Mouse (Mus musculus): ENCODE measurements around the gene Gas2l1. TPM values are rescaled to one million over a fixed set of nuclear protein-coding genes. Genes with fewer than 3 reads are reported as not detected.
A peak's percentile ranks its signal among the peaks of the same experiment; 100 is the strongest.

The Gas2l1 gene
- 10.9 and 11.3 TPM in 2 replicates for polyA plus RNA-seq (2012; rRNA removed)
- polyA plus RNA-seq (2014; fragmentation: Nextera tagmentation; extraction: Ambion mirVana): 12.1 and 17.1 TPM in 2 replicates

DNA sequence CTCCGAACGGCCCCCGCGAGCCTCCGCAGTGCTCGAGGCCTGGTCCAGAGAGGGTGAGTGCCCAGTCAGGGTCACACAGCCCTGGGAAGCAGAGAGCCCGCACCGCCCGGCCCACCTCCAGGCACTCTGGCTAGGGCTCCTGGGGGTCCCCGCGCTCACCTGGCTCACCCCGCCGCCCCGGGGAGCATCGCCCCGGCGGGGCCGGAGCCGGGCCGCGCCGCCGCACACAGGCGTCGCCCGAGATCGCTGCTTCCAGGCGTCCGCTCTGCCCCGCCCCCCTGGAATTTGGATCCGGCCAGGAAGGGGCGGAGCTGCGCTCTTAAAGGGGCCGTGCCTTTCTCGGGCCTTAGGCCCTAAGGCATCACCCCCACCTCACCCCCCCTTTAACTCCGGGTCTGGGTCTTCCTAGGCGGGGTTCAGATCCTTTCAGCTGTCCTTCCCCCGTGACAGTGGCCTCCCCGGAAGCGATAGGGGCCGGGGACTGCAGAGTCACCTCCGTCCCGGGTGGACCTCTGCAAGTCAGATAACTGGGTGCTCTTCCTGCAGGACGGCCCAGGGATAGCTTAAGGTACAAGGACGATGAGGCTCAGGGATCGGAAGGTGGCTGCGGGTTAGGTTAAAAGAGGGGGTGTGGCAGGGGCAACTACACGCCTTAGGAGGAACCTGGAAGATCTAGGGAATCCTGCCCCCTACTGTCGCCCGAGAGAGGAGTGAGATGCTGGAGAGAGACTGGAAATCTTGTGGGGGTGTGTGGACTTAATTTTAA is at the start of gene Gas2l1:
Gene Gas2l1 (minus strand): TSS at position 272 of the 766 bp plus-strand sequence.
- ATAC-seq (ENCODE audit: insufficient read depth) (peak; percentile 83), DNase-seq (ENCODE audit: low read depth in 3 of 3, low spot score in 3 of 3) (peak; percentile 67 to 74 (median 71))
- H3K27me3 ChIP-seq (ENCODE audit: control insufficient read depth, insufficient read depth, low read length): peaks cover 43% of the 10 kb centered on the region
- WGBS (ENCODE audit: insufficient replicate concordance): 0% methylated on average over 44 of the region's 50 CpGs
- peaks cover 19% of the 10 kb centered on the region for H3K36me3 ChIP-seq (replicated peaks; ENCODE audit: control insufficient read depth, insufficient read depth, low read depth)
- no peak within 1 kb of the TSS for H3K27ac ChIP-seq
- peak within 1 kb of the TSS; percentile 63 to 78 for H3K4me3 ChIP-seq (ENCODE audit: insufficient read depth in 1 of 2, low read depth in 2 of 2, low read length in 2 of 2)
- peaks cover 5 to 10% of the 10 kb centered on the region in 2 experiments; a peak in 2 of 4 replicates for H3K4me1 ChIP-seq (replicated peaks; ENCODE audit: control insufficient read depth in 2 of 2, insufficient read depth in 2 of 2, low read length in 1 of 2)
- H3K4me2 ChIP-seq (ENCODE audit: low read depth): peak within 1 kb of the TSS; percentile 77
- H3K9ac ChIP-seq (replicated peaks): peak within 1 kb of the TSS; percentile 62
- H3K9me3 ChIP-seq (ENCODE audit: control insufficient read depth, low read length): no peaks in the 10 kb centered on the region
- TF ChIP-seq EP300 (IDR thresholded peaks at IDR 0.05; ENCODE audit: low read depth): no peak
- peak; percentile 74 for TF ChIP-seq CTCF (IDR thresholded peaks at IDR 0.05; ENCODE audit: low read depth)

DNA sequence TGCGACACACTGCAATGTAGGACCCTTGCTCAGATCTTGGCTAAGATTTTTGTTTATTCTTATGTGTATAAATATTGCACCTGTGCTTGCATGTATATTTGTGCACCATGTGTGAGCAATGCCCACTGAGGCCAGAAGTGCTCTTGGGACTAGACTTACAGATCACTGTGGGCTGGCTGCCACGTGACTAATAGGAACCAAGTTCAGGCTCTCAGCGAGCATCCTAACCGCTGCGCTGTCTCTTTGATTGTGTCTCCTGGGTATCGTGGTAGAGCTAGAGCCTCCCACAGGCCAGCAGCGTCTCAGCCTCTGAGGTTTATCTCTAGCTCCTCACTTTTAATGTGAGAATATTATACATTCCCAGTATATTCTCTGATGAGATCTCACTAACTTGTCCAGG is 48.5 kb upstream of the Gas2l1 start:
- Histone ChIP-seq H3K9ac (replicated peaks) (no peak overlapping the region), H3K27me3 (ENCODE audit: control insufficient read depth, insufficient read depth, low read length) (no peaks in the 10 kb centered on the region), H3K4me3 (ENCODE audit: insufficient read depth in 1 of 2, low read depth in 2 of 2, low read length in 2 of 2) (no peak overlapping the region), H3K4me2 (ENCODE audit: low read depth) (no peak overlapping the region), H3K4me1 (replicated peaks; ENCODE audit: control insufficient read depth in 2 of 2, insufficient read depth in 2 of 2, low read length in 1 of 2) (no peaks in the 10 kb centered on the region), H3K9me3 (ENCODE audit: control insufficient read depth, low read length) (no peaks in the 10 kb centered on the region), H3K36me3 (replicated peaks; ENCODE audit: control insufficient read depth, insufficient read depth, low read depth) (no peaks in the 10 kb centered on the region), H3K27ac (no peak overlapping the region)
- ATAC-seq (ENCODE audit: insufficient read depth) (no peak), DNase-seq (ENCODE audit: low read depth in 3 of 3, low spot score in 3 of 3) (no peak)
- WGBS (ENCODE audit: insufficient replicate concordance): 78% methylated on average over 7 of the region's 7 CpGs
- no peak for TF ChIP-seq EP300 (IDR thresholded peaks at IDR 0.05; ENCODE audit: low read depth)
- no peak for TF ChIP-seq CTCF (IDR thresholded peaks at IDR 0.05; ENCODE audit: low read depth)

DNA sequence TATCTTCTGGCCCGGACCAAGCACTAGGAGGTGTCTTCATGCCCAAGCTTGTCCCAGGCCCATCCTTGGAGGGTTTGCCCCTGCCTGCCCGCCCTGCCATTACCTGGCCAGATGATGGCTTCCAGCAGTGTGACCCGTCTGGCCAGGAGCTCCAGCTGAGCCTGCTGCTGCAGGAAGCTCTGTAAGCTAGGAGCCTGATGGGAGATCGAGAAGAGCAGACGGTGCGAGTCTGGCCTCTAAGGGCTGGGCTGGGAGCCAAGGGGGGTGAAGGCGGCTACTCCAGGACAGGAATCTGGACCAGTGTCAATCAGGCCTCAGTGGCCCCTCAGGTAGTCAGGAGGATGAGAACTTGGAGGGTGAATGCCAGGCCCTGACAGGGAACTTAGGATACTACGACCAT is 44.3 kb upstream of the Gas2l1 start:
- 71% methylated on average over 8 of the region's 8 CpGs for WGBS (ENCODE audit: insufficient replicate concordance)
- no peak for ATAC-seq (ENCODE audit: insufficient read depth)
- DNase-seq (ENCODE audit: low read depth in 3 of 3, low spot score in 3 of 3): no peak
- no peak overlapping the region for H3K4me2 ChIP-seq (ENCODE audit: low read depth)
- H3K36me3 ChIP-seq (replicated peaks; ENCODE audit: control insufficient read depth, insufficient read depth, low read depth): no peaks in the 10 kb centered on the region
- H3K9me3 ChIP-seq (ENCODE audit: control insufficient read depth, low read length): no peaks in the 10 kb centered on the region
- no peak overlapping the region for H3K9ac ChIP-seq (replicated peaks)
- no peaks in the 10 kb centered on the region for H3K4me1 ChIP-seq (replicated peaks; ENCODE audit: control insufficient read depth in 2 of 2, insufficient read depth in 2 of 2, low read length in 1 of 2)
- H3K27me3 ChIP-seq (ENCODE audit: control insufficient read depth, insufficient read depth, low read length): no peaks in the 10 kb centered on the region
- H3K27ac ChIP-seq: no peak overlapping the region
- TF ChIP-seq EP300 (IDR thresholded peaks at IDR 0.05; ENCODE audit: low read depth): no peak
- no peak overlapping the region for H3K4me3 ChIP-seq (ENCODE audit: insufficient read depth in 1 of 2, low read depth in 2 of 2, low read length in 2 of 2)

DNA sequence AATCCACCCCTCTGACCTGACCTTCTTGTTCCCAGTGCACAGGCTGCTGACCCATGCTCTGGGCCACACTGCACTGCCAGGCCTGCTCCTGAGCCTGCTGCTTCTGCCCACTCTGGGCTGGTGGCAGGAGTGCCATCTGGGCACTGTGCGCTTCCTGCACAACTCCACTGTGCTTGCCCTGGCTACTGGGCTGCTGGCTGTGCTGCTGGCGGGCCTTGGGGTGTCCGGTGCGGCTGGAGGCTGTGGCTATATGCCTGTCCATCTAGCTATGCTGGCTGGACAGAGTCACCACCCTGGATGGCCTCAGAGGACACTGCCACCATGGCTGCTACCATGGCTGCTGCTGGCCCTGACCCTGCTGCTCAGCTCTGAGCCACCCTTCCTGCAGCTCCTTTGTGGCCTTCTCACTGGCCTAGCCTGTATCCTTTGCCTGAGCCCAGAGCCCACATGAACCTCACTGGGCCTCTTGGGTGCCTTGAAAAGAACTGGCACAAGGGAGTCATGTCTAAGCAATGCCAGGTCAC is 38.9 kb upstream of the Gas2l1 start:
- no peak overlapping the region for H3K4me3 ChIP-seq (ENCODE audit: insufficient read depth in 1 of 2, low read depth in 2 of 2, low read length in 2 of 2)
- H3K36me3 ChIP-seq (replicated peaks; ENCODE audit: control insufficient read depth, insufficient read depth, low read depth): peaks cover 4% of the 10 kb centered on the region
- peaks cover 5 to 17% of the 10 kb centered on the region in 2 experiments; a peak in 3 of 4 replicates for H3K4me1 ChIP-seq (replicated peaks; ENCODE audit: control insufficient read depth in 2 of 2, insufficient read depth in 2 of 2, low read length in 1 of 2)
- ATAC-seq (ENCODE audit: insufficient read depth) (no peak), DNase-seq (ENCODE audit: low read depth in 3 of 3, low spot score in 3 of 3) (no peak)
- no peak overlapping the region for H3K4me2 ChIP-seq (ENCODE audit: low read depth)
- WGBS (ENCODE audit: insufficient replicate concordance): 82% methylated on average over 4 of the region's 4 CpGs
- no peak overlapping the region for H3K9ac ChIP-seq (replicated peaks)
- TF ChIP-seq CTCF (IDR thresholded peaks at IDR 0.05; ENCODE audit: low read depth) (no peak), EP300 (IDR thresholded peaks at IDR 0.05; ENCODE audit: low read depth) (no peak)
- H3K9me3 ChIP-seq (ENCODE audit: control insufficient read depth, low read length): no peaks in the 10 kb centered on the region
- no peaks in the 10 kb centered on the region for H3K27me3 ChIP-seq (ENCODE audit: control insufficient read depth, insufficient read depth, low read length)
- H3K27ac ChIP-seq: no peak overlapping the region

DNA sequence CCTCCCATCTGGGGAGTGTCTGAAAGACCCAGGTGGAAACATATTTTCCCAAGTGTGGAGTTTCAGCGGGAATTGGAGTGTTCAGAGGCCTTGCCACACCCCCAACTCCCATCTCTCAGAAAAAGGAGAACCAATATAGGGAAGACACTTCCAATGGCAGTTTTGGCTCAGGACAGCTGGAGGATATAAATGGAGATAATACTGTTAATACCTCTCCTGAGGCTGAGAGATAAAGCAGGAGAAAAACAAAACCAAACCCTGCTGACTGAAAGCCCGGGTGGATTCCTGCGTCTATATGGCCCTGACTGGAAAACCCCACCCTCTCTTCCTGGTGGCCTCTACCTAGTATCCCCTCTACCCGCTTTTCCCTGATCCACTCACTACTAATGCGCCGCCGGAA is 37.3 kb upstream of the Gas2l1 start:
- Histone ChIP-seq H3K9ac (replicated peaks) (no peak overlapping the region), H3K4me2 (ENCODE audit: low read depth) (peak overlapping the region; percentile 6; the same call in 1 of the 2 replicates), H3K27ac (no peak overlapping the region), H3K4me3 (ENCODE audit: insufficient read depth in 1 of 2, low read depth in 2 of 2, low read length in 2 of 2) (no peak overlapping the region), H3K4me1 (replicated peaks; ENCODE audit: control insufficient read depth in 2 of 2, insufficient read depth in 2 of 2, low read length in 1 of 2) (peaks cover 5 to 17% of the 10 kb centered on the region in 2 experiments; a peak in 3 of 4 replicates), H3K36me3 (replicated peaks; ENCODE audit: control insufficient read depth, insufficient read depth, low read depth) (peaks cover 4% of the 10 kb centered on the region), H3K9me3 (ENCODE audit: control insufficient read depth, low read length) (no peaks in the 10 kb centered on the region), H3K27me3 (ENCODE audit: control insufficient read depth, insufficient read depth, low read length) (no peaks in the 10 kb centered on the region)
- 35% methylated on average over 7 of the region's 7 CpGs for WGBS (ENCODE audit: insufficient replicate concordance)
- ATAC-seq (ENCODE audit: insufficient read depth): no peak
- peak in 2 of 3 experiments; percentile 18 to 50 for DNase-seq (ENCODE audit: low read depth in 3 of 3, low spot score in 3 of 3)
- no peak for TF ChIP-seq CTCF (IDR thresholded peaks at IDR 0.05; ENCODE audit: low read depth)
- TF ChIP-seq EP300 (IDR thresholded peaks at IDR 0.05; ENCODE audit: low read depth): peak; percentile 78
